8 mouse cellular contexts compared by ENCODE assay signal in genomic region chr2:4651500-4652285, GRCm38 (mm10). TPM values are rescaled to one million over a fixed set of nuclear protein-coding genes. Genes with fewer than 3 reads are reported as not detected.
DNase-seq lines count a peak whose midpoint lies in the region; ATAC-seq lines count a peak whose summit lies in the region.

Gene Prpf18, minus strand, starts transcription at chr2:4652113.

- H3K27ac ChIP-seq in brown adipose tissue, adult 24 weeks (replicated peaks; ENCODE audit: low read depth, low read length) = peak within 1 kb of the TSS; percentile 85
- H3K27ac ChIP-seq in heart, embryonic 14.5 days (replicated peaks in 1 of 2; ENCODE audit: control insufficient read depth in 1 of 2, insufficient read depth in 1 of 2, low read depth in 2 of 2, low read length in 2 of 2) = peak within 1 kb of the TSS; percentile 70 to 71; a peak in 3 of 4 replicates
- peak within 1 kb of the TSS; percentile 85 for H3K27ac ChIP-seq in liver, embryonic 13.5 days
- H3K27ac ChIP-seq in stomach, embryonic 16.5 days (ENCODE audit: low read length) = peak within 1 kb of the TSS; percentile 62

- H3K9ac ChIP-seq in heart, embryonic 14.5 days (ENCODE audit: low read length) = peak within 1 kb of the TSS; percentile 95
- peak within 1 kb of the TSS; percentile 94 for H3K9ac ChIP-seq in liver, embryonic 13.5 days
- H3K9ac ChIP-seq in stomach, embryonic 16.5 days (ENCODE audit: low read length) = peak within 1 kb of the TSS; percentile 89

- ATAC-seq in heart, embryonic 14.5 days (ENCODE audit: insufficient number of reproducible peaks, insufficient read depth, low FRiP score, low read depth) = peak; percentile 72
- peak; percentile 91 for ATAC-seq in liver, embryonic 13.5 days (ENCODE audit: low read depth)
- ATAC-seq in stomach, embryonic 16.5 days (ENCODE audit: insufficient read depth, low FRiP score) = peak; percentile 88

- 2% methylated on average over 40 of the region's 40 CpGs for WGBS in heart, embryonic 14.5 days
- 1% methylated on average over 40 of the region's 40 CpGs for WGBS in liver, embryonic 13.5 days (ENCODE audit: insufficient replicate concordance)
- 1% methylated on average over 40 of the region's 40 CpGs for WGBS in stomach, embryonic 16.5 days

- peaks cover 11% of the 10 kb centered on the region for H3K36me3 ChIP-seq in heart, embryonic 14.5 days (ENCODE audit: control insufficient read depth, insufficient read depth, low read length)
- H3K36me3 ChIP-seq in liver, embryonic 13.5 days = peaks cover 10% of the 10 kb centered on the region
- H3K36me3 ChIP-seq in stomach, embryonic 16.5 days (ENCODE audit: control insufficient read depth, insufficient read depth, low read length) = 0 out of 2 replicates have a peak, but pooled peaks cover 7% of the 10 kb centered on the region

- H3K4me2 ChIP-seq in heart, embryonic 14.5 days (ENCODE audit: low read length) = peak within 1 kb of the TSS; percentile 82
- peak within 1 kb of the TSS; percentile 81 for H3K4me2 ChIP-seq in liver, embryonic 13.5 days
- H3K4me2 ChIP-seq in stomach, embryonic 16.5 days (ENCODE audit: low read depth, low read length) = peak within 1 kb of the TSS; percentile 84

- H3K4me3 ChIP-seq in brown adipose tissue, adult 24 weeks (ENCODE audit: insufficient read depth, low read depth, low read length) = peak within 1 kb of the TSS; percentile 98
- H3K4me3 ChIP-seq in heart, embryonic 14.5 days (ENCODE audit: control insufficient read depth in 1 of 2, insufficient read depth in 1 of 2, low read depth in 1 of 2, low read length in 2 of 2) = peak within 1 kb of the TSS; percentile 86 to 96
- H3K4me3 ChIP-seq in liver, embryonic 13.5 days (replicated peaks) = peak within 1 kb of the TSS; percentile 97
- H3K4me3 ChIP-seq in stomach, embryonic 16.5 days (replicated peaks; ENCODE audit: low read length) = peak within 1 kb of the TSS; percentile 81

- peak; percentile 94 for DNase-seq in CD4-positive, CD25-positive, alpha-beta regulatory T cell, adult 2 months (ENCODE audit: low read depth, low spot score)
- DNase-seq in fibroblast of lung, adult 2 months (ENCODE audit: low read depth) = peak; percentile 54
- DNase-seq in kidney, postnatal 14 days = peak; percentile 91
- DNase-seq in liver, embryonic 13.5 days = peak; percentile 76
- DNase-seq in neural tube, embryonic 10.5 days (ENCODE audit: extremely low spot score, low spot score) = peak; percentile 94

- no peaks in the 10 kb centered on the region for H3K27me3 ChIP-seq in heart, embryonic 14.5 days (ENCODE audit: control insufficient read depth, insufficient read depth, low read length)
- H3K27me3 ChIP-seq in liver, embryonic 13.5 days = no peaks in the 10 kb centered on the region
- H3K27me3 ChIP-seq in stomach, embryonic 16.5 days (ENCODE audit: control insufficient read depth, insufficient read depth, low read length) = no peaks in the 10 kb centered on the region

- H3K4me1 ChIP-seq in brown adipose tissue, adult 24 weeks (ENCODE audit: control insufficient read depth, insufficient read depth, insufficient read length, low read length) = peaks cover 12% of the 10 kb centered on the region; the same call in 1 of the 2 replicates
- peaks cover 0 to 10% of the 10 kb centered on the region in 2 experiments; a peak in 3 of 4 replicates for H3K4me1 ChIP-seq in heart, embryonic 14.5 days (ENCODE audit: control insufficient read depth in 2 of 2, insufficient read depth in 2 of 2, low read length in 2 of 2)
- peaks cover 19% of the 10 kb centered on the region for H3K4me1 ChIP-seq in liver, embryonic 13.5 days (replicated peaks)
- H3K4me1 ChIP-seq in stomach, embryonic 16.5 days (ENCODE audit: control insufficient read depth, insufficient read depth, low read length) = peaks cover 9% of the 10 kb centered on the region

- H3K9me3 ChIP-seq in heart, embryonic 14.5 days (ENCODE audit: control insufficient read depth, low read length) = no peaks in the 10 kb centered on the region
- H3K9me3 ChIP-seq in liver, embryonic 13.5 days (replicated peaks) = no peaks in the 10 kb centered on the region
- H3K9me3 ChIP-seq in stomach, embryonic 16.5 days (replicated peaks; ENCODE audit: control insufficient read depth, low read length) = no peaks in the 10 kb centered on the region

RNA-seq across cellular contexts. Expression of gene Prpf18, which starts in this region (rescaled TPM):
- 13.6 and 17.8 TPM in 2 replicates for polyA plus RNA-seq in brown adipose tissue, adult 24 weeks (2012; ENCODE audit: insufficient read depth, insufficient read length, missing spikeins)
- 27.7 and 27.8 TPM in 2 replicates for polyA plus RNA-seq in heart, embryonic 14.5 days (2014; fragmentation: Nextera tagmentation; extraction: Ambion mirVana)
- polyA plus RNA-seq in liver, embryonic 13.5 days (2015; fragmentation: Nextera tagmentation; extraction: Ambion mirVana) = 27.3 and 34.2 TPM in 2 replicates
- polyA plus RNA-seq in stomach, embryonic 16.5 days (2015; fragmentation: Nextera tagmentation; extraction: Ambion mirVana) = 33.8 and 35.1 TPM in 2 replicates

Comparison
In these comparisons a context has a peak if more than half of its experiments do, and no peak if none do; other contexts are left out.
1. Peak in every context shown above with its lines: DNase-seq, ATAC-seq, H3K4me3 ChIP-seq and H3K27ac ChIP-seq.